Mouse (Mus musculus) left cerebral cortex, postnatal 4 days (tissue): ENCODE data around the gene Ctsf. TPM values are rescaled to one million over a fixed set of nuclear protein-coding genes. Genes with fewer than 3 reads are reported as not detected.
"Not testable (repeated sequence)": the region's sequence is repeated elsewhere in the genome, so short reads cannot be mapped to it uniquely, and the experiment has no call there.

Source experiments
- DNase-seq: peaks from one replicate; pipeline ENCODE4 v3.0.0-alpha.2; 2022
- intact Hi-C: fragments of 180-260 bp; cut with DNase I; formaldehyde crosslinking; loops from one replicate; pipeline ENCODE4 v1.15.1; 2025
- total RNA-seq, 2 experiments: library from RNA; stranded (reverse); gene quantifications; 2 replicates each; pipeline ENCODE4 v1.2.3; 2021

Ctsf gene
- total RNA-seq, 2 experiments from 2014 or later, result 66.9 to 70.3 TPM

- DNase-seq, result no peak
- intact Hi-C loops, result no loop called here
Observed at GRCm38 (mm10) chr19:4847490-4847889, 7.4 kb upstream of the Ctsf start.

- intact Hi-C loops, result no loop called here
- DNase-seq, result no peak
Observed at GRCm38 (mm10) chr19:4849800-4850199, 5.1 kb upstream of the Ctsf start.

- no peak for DNase-seq
- intact Hi-C loops, result no loop called here
Observed at GRCm38 (mm10) chr19:4850281-4850680, 4.6 kb upstream of the Ctsf start.

- DNase-seq, result no peak
- intact Hi-C loops, result no loop called here
Observed at GRCm38 (mm10) chr19:4855470-4855820, 515 bp downstream of the Ctsf start.

- no peak for DNase-seq
- intact Hi-C loops, result no loop called here
Observed at GRCm38 (mm10) chr19:4855951-4856350, 1.0 kb downstream of the Ctsf start.

GRCm38 (mm10) chr19:4859081-4859480, 4.2 kb downstream of the Ctsf start:
- no peak for DNase-seq
- intact Hi-C loops, result no loop called here

- peak; percentile 66 for DNase-seq
- intact Hi-C loops, result no loop called here
Observed at GRCm38 (mm10) chr19:4863048-4863447, 8.1 kb downstream of the Ctsf start.

- DNase-seq, result peak; percentile 51
Observed at GRCm38 (mm10) chr19:4865147-4865546, 10.2 kb downstream of the Ctsf start.

GRCm38 (mm10) chr19:4874613-4875012, 19.7 kb downstream of the Ctsf start:
- DNase-seq, intact Hi-C loops: not testable (repeated sequence)

More at GRCm38 (mm10) chr19:4865147-4865546, 10.2 kb downstream of the Ctsf start:
- intact Hi-C loops, result no loop called here

GRCm38 (mm10) chr19:4876241-4876640, 21.3 kb downstream of the Ctsf start:
- DNase-seq, result no peak
- intact Hi-C loops, result no loop called here

- intact Hi-C loops, result no loop called here
- DNase-seq, result no peak
Observed at GRCm38 (mm10) chr19:4876755-4877154, 21.8 kb downstream of the Ctsf start.

GRCm38 (mm10) chr19:4877785-4878184, 22.9 kb downstream of the Ctsf start, which contains the start of gene Actn3:
Actn3 (minus strand) TSS chr19:4877909.
- intact Hi-C loops, result no loop called here

GRCm38 (mm10) chr19:4878405-4879323, 23.7 kb downstream of the Ctsf start, which contains the start of gene Zdhhc24:
Zdhhc24 (plus strand) TSS chr19:4878668.
- peak; percentile 97 for DNase-seq
- intact Hi-C loops, result no loop called here

More at GRCm38 (mm10) chr19:4877785-4878184, 22.9 kb downstream of the Ctsf start, which contains the start of gene Actn3:
- no peak for DNase-seq

- intact Hi-C loops, result no loop called here
- no peak for DNase-seq
Observed at GRCm38 (mm10) chr19:4879324-4879703, 24.4 kb downstream of the Ctsf start.

GRCm38 (mm10) chr19:4883961-4884360, 29.0 kb downstream of the Ctsf start:
- intact Hi-C loops, result no loop called here
- DNase-seq, result no peak

- no peak for DNase-seq
- intact Hi-C loops, result no loop called here
Observed at GRCm38 (mm10) chr19:4889791-4890190, 34.9 kb downstream of the Ctsf start.

GRCm38 (mm10) chr19:4891798-4892197, 36.9 kb downstream of the Ctsf start:
- intact Hi-C loops, result no loop called here
- DNase-seq, result no peak

GRCm38 (mm10) chr19:4896780-4897520, 42.0 kb downstream of the Ctsf start:
- intact Hi-C loops, result no loop called here
- no peak for DNase-seq

GRCm38 (mm10) chr19:4898972-4899371, 44.0 kb downstream of the Ctsf start:
- intact Hi-C loops, result no loop called here

GRCm38 (mm10) chr19:4899888-4900287, 45.0 kb downstream of the Ctsf start:
- no peak for DNase-seq
- intact Hi-C loops, result no loop called here

More at GRCm38 (mm10) chr19:4898972-4899371, 44.0 kb downstream of the Ctsf start:
- no peak for DNase-seq
